Mouse (Mus musculus) stomach, postnatal 0 days (tissue): ENCODE results near the gene Igsf21.

Experiments
- CTCF ChIP-seq: IDR thresholded peaks from 2 replicates; pipeline ENCODE4 v1.5.1; 2016; ENCODE audit warnings: antibody characterized with exemption, low read depth, mild to moderate bottlenecking, moderate library complexity
- EP300 ChIP-seq: optimal IDR thresholded peaks from 2 replicates; pipeline ENCODE3; 2016; ENCODE audit warnings: antibody characterized with exemption

DNA sequence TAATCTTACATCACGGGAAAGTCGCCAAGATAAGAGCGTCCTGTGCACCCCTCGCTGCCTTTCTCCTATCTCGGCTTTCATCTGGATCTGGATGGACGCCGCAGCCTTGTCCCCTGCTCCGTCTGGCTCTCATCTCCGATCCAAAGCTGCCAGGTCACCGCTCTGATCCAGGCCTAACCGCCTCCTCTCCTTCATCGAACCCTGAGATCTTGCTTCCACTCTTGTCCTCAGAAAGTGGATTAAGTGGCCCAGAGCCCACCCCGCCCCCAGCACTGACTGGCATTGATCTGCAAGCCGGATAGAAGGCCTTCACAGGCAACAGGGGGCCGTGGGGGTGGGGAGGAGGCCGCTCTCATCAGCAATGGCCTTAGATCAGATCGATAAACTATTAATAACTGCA is 175.5 kb downstream of the Igsf21 start:
- TF ChIP-seq CTCF (no peak), EP300 (no peak)
